Mouse (Mus musculus) heart, postnatal 0 days (tissue): ENCODE measurements at regions not wholly inside any gene's neighbourhood (a gene's known extent, or its start where the extent isn't known, plus 50 kb on each side); places are given as distances from the start of the nearest gene placed in this dataset.

Experiments used
- ATAC-seq: fragments of 200-750 bp; cut with Nextera tagmentation; 2 replicates; pipeline ENCODE4 v1.8.0; 2017; ENCODE audit warnings: low read depth, moderate number of reproducible peaks, moderate library complexity; ENCODE audit not compliant: insufficient read depth
- DNase-seq: peaks from one replicate; pipeline ENCODE4 v3.0.0-alpha.2; 2016; ENCODE audit warnings: low spot score
- H3K27ac ChIP-seq: fragments of 300-500 bp; sonication (generic); 2 replicates; pipeline ENCODE4 v1.5.1; 2014; ENCODE audit warnings: low read depth, mild to moderate bottlenecking
- H3K27me3 ChIP-seq: fragments of 300-500 bp; sonication (generic); 2 replicates; pipeline ENCODE4 v1.6.1; 2014; ENCODE audit warnings: low read length, mixed read lengths; ENCODE audit not compliant: control insufficient read depth, insufficient read depth
- H3K36me3 ChIP-seq: fragments of 300-500 bp; sonication (generic); replicated peaks from 2 replicates; pipeline ENCODE4 v1.6.1; 2014; ENCODE audit warnings: low read length, mixed read lengths; ENCODE audit not compliant: control insufficient read depth, insufficient read depth
- H3K4me1 ChIP-seq: fragments of 300-500 bp; sonication (generic); 2 replicates; pipeline ENCODE4 v1.6.1; 2014; ENCODE audit warnings: antibody characterized with exemption; ENCODE audit not compliant: control insufficient read depth, insufficient read depth
- H3K4me2 ChIP-seq: fragments of 300-500 bp; sonication (generic); 2 replicates; pipeline ENCODE4 v1.6.1; 2014; ENCODE audit warnings: low read depth, mild to moderate bottlenecking, low read length, moderate library complexity
- H3K4me3 ChIP-seq: fragments of 300-500 bp; sonication (generic); 2 replicates; pipeline ENCODE4 v1.5.1; 2014; ENCODE audit warnings: low read depth, low read length
- H3K9ac ChIP-seq: fragments of 300-500 bp; sonication (generic); replicated peaks from 2 replicates; pipeline ENCODE4 v1.6.1; 2014; ENCODE audit warnings: low read depth, low read length, mixed read lengths
- H3K9me3 ChIP-seq: fragments of 300-500 bp; sonication (generic); replicated peaks from 2 replicates; pipeline ENCODE4 v1.6.1; 2016; ENCODE audit warnings: low read length; ENCODE audit not compliant: control insufficient read depth
- CTCF ChIP-seq: IDR thresholded peaks from 2 replicates; pipeline ENCODE4 v1.5.1; 2016; ENCODE audit warnings: antibody characterized with exemption, control low read depth, low read depth
- EP300 ChIP-seq: IDR thresholded peaks from 2 replicates; pipeline ENCODE4 v1.6.1; 2016; ENCODE audit warnings: antibody characterized with exemption, low read depth
- WGBS: fragments of 180-500 bp; shearing (Covaris S2); extraction: QIAGEN DNeasy Blood & Tissue Kit; methylation state at CpG from one replicate; pipeline ENCODE4 v1.1.7; 2014; 5-methylcytosine and 5-hydroxymethylcytosine counted together

GRCm38 (mm10) chr17:51936071-51936470 lies 103.0 kb upstream of the Satb1 start:
- Histone ChIP-seq H3K4me3 (no peak overlapping the region), H3K36me3 (no peaks in the 10 kb centered on the region), H3K4me2 (no peak overlapping the region), H3K27me3 (no peaks in the 10 kb centered on the region), H3K27ac (no peak overlapping the region), H3K4me1 (no peaks in the 10 kb centered on the region), H3K9ac (no peak overlapping the region), H3K9me3 (no peaks in the 10 kb centered on the region)
- DNase-seq: no peak
- no peak for TF ChIP-seq CTCF
- TF ChIP-seq EP300: no peak
- no peak for ATAC-seq
- 65% methylated on average over 5 of the region's 5 CpGs for WGBS

- no peak for ATAC-seq
- H3K36me3 ChIP-seq: no peaks in the 10 kb centered on the region
- no peaks in the 10 kb centered on the region for H3K27me3 ChIP-seq
- H3K4me1 ChIP-seq: no peaks in the 10 kb centered on the region
- no peak overlapping the region for H3K9ac ChIP-seq
- WGBS: 65% methylated on average over 3 of the region's 3 CpGs
- H3K27ac ChIP-seq: no peak overlapping the region
- no peak overlapping the region for H3K4me2 ChIP-seq
- no peak overlapping the region for H3K4me3 ChIP-seq
- no peak for DNase-seq
- H3K9me3 ChIP-seq: no peaks in the 10 kb centered on the region
- TF ChIP-seq CTCF (no peak), EP300 (no peak)
These were observed 93.3 kb upstream of the Satb1 start for GRCm38 (mm10) chr17:51926392-51926791.

- Histone ChIP-seq H3K9ac (no peak overlapping the region), H3K4me1 (no peaks in the 10 kb centered on the region), H3K9me3 (no peaks in the 10 kb centered on the region), H3K27ac (peak overlapping the region; percentile 43; the same call in 1 of the 2 replicates), H3K27me3 (no peaks in the 10 kb centered on the region), H3K36me3 (no peaks in the 10 kb centered on the region), H3K4me3 (no peak overlapping the region), H3K4me2 (no peak overlapping the region)
- DNase-seq (no peak), ATAC-seq (no peak)
- 66% methylated on average over 4 of the region's 4 CpGs for WGBS
- TF ChIP-seq CTCF (no peak), EP300 (no peak)
These were observed 73.9 kb upstream of the Satb1 start for GRCm38 (mm10) chr17:51907031-51907430.

DNA sequence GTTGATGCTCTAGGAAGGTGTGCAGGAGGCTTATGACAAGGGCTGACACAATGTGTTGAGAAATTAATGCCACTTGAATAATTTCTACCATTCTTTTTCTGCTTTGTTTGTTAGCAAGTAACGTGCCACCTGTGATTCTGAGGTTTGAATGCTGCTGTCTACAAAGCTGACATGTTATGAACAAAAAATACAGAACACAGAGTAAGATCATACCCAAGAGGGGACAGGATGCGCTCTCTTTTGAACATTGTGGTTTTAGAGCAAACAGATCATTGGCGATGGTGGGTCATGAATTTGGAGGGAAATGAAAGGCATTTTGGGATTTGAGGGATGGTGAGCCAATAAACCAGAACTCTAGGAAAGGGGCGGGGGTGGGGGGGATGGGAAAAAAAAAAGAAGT lies 73.3 kb upstream of the Satb1 start:
- H3K4me2 ChIP-seq: no peak overlapping the region
- H3K27me3 ChIP-seq: no peaks in the 10 kb centered on the region
- peak overlapping the region; percentile 43; the same call in 1 of the 2 replicates for H3K27ac ChIP-seq
- H3K9me3 ChIP-seq: no peaks in the 10 kb centered on the region
- H3K4me1 ChIP-seq: no peaks in the 10 kb centered on the region
- ATAC-seq (no peak), DNase-seq (no peak)
- H3K36me3 ChIP-seq: no peaks in the 10 kb centered on the region
- TF ChIP-seq CTCF (no peak), EP300 (no peak)
- H3K9ac ChIP-seq: no peak overlapping the region
- 81% methylated on average over 4 of the region's 4 CpGs for WGBS
- H3K4me3 ChIP-seq: no peak overlapping the region

DNA sequence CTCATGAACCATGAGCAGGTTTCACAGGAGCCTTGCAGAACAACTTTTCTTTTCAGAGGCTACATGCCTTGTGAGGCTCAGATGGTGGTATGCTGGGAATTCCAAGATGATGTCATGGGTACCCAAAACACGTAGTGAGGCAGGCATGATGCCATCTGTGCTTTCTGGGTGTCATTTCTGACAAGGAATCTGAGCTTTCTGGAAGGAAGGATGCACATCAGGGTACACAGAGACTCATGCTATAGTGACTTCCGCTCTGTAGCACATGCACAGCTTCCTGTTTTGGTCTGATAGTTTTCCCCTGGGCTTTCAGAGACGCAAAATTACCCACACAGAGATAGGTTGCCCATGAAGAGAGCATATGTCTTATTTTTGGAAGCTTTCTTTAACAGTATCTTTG lies 70.8 kb upstream of the Satb1 start:
- H3K27me3 ChIP-seq: no peaks in the 10 kb centered on the region
- H3K9ac ChIP-seq: no peak overlapping the region
- no peak overlapping the region for H3K4me2 ChIP-seq
- no peaks in the 10 kb centered on the region for H3K36me3 ChIP-seq
- no peak overlapping the region for H3K27ac ChIP-seq
- WGBS: 26% methylated on average over 3 of the region's 3 CpGs
- DNase-seq (no peak), ATAC-seq (no peak)
- no peak overlapping the region for H3K4me3 ChIP-seq
- no peaks in the 10 kb centered on the region for H3K9me3 ChIP-seq
- TF ChIP-seq CTCF: no peak
- H3K4me1 ChIP-seq: no peaks in the 10 kb centered on the region

GRCm38 (mm10) chr17:51899376-51899775 lies 66.3 kb upstream of the Satb1 start:
- Histone ChIP-seq H3K36me3 (no peaks in the 10 kb centered on the region), H3K4me3 (no peak overlapping the region), H3K9me3 (no peaks in the 10 kb centered on the region), H3K27me3 (no peaks in the 10 kb centered on the region), H3K27ac (peak overlapping the region; percentile 41; the same call in 1 of the 2 replicates), H3K4me1 (no peaks in the 10 kb centered on the region), H3K4me2 (no peak overlapping the region), H3K9ac (no peak overlapping the region)
- TF ChIP-seq CTCF (no peak), EP300 (no peak)
- ATAC-seq (no peak), DNase-seq (no peak)
- WGBS: 69% methylated on average over 2 of the region's 2 CpGs
